Mouse (Mus musculus): ENCODE results near the gene Lhx1. TPM values are rescaled to one million over a fixed set of nuclear protein-coding genes. Genes with fewer than 3 reads are reported as not detected.

The Lhx1 gene
- total RNA-seq (2014; rRNA removed) (not detected in 2 replicates), polyA plus RNA-seq (2012; rRNA removed) (not detected in 2 replicates)

DNA sequence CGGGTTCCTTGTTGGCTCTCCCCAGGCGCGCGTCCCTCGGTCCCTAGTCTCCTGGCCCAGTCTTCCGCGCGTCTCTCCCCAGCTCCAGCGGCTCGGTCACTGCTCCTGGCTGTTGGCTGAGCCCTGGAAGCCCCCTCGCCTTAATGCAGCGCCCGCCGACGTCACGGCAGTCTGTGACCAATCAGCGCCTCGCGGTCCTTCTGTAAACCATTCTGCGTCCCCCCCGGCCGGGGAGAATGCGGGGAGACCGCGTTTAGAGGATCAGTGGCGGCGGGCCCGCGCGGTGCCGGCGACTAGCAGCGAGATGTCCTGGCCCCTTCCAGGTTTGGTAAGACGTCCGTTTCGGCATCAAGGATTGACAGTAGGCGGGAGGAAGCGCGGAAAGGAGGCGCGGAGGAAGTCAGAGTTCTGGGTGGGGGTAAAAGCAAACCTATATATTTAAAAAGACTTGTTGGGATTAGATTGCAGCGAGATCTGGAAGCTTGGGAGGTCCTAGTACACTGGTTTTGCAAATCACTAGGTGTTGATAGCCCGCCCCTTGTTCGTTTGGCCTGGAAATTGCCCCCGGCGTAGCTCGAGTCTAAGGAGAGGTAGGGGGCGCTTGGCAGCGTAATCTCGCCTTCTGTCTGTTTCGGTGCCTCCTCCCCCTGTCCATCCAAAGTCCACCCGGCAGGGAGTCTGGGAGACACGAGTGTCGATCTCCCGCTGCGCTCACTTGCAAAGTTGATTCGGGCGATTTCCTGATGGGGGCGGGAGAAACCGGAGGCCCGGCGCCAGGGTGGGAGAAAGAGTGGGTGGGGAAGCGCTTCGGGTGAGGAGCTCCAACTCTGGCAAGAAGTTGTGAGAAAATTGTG lies at the start of gene Lhx1:
TSS of gene Lhx1 (minus strand) at position 115 of the 854 bp plus-strand sequence.
- 2% methylated on average over 64 of the region's 64 CpGs for WGBS
- H3K27ac ChIP-seq (replicated peaks; ENCODE audit: insufficient read depth, low read depth, low read length) = no peak within 1 kb of the TSS
- H3K79me2 ChIP-seq (ENCODE audit: control insufficient read depth, insufficient read depth, low read length) = no peaks in the 10 kb centered on the region
- H3K27me3 ChIP-seq (ENCODE audit: control insufficient read depth, insufficient read depth, low read length) = peaks cover 47% of the 10 kb centered on the region
- peaks cover 6% of the 10 kb centered on the region for H3K4me1 ChIP-seq (ENCODE audit: control insufficient read depth, insufficient read depth, low read length)
- H3K9ac ChIP-seq (ENCODE audit: low read depth, low read length) = no peak within 1 kb of the TSS
- TF ChIP-seq CTCF (IDR thresholded peaks at IDR 0.05; ENCODE audit: low read depth, low read length) (no peak), POLR2A (IDR thresholded peaks at IDR 0.05; ENCODE audit: extremely low read depth, insufficient read depth, low read length) (no peak)
- no peaks in the 10 kb centered on the region for H3K36me3 ChIP-seq (ENCODE audit: control insufficient read depth, insufficient read depth, low read length)
- DNase-seq (ENCODE audit: extremely low read depth, low read depth, low spot score) = no peak
- peak within 1 kb of the TSS; percentile 2; the same call in 1 of the 2 replicates for H3K4me3 ChIP-seq (ENCODE audit: insufficient read depth, low read depth, low read length)

DNA sequence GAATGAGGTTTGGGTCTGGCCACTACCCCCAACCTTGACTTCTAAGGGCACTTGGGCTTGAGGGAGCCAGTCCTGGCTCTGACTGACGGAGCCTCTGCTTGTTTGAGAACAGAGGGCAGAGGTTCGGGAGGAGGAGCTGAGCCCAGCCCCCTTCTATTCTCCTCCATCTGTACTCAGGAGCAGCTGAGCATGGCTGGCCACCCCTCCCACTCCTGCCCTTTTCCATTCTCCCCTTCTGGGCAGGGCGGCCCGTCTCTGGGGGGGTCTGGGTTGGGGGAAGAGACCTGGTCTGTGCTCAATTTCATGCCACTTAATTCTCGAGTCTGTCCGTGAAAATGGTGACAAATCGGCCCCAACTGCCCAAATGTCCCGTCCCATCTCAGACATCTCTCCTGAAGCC lies 49.5 kb upstream of the Lhx1 start:
- TF ChIP-seq POLR2A (IDR thresholded peaks at IDR 0.05; ENCODE audit: extremely low read depth, insufficient read depth, low read length) (no peak), CTCF (IDR thresholded peaks at IDR 0.05; ENCODE audit: low read depth, low read length) (no peak)
- H3K4me1 ChIP-seq (ENCODE audit: control insufficient read depth, insufficient read depth, low read length) = no peaks in the 10 kb centered on the region
- no peak overlapping the region for H3K9ac ChIP-seq (ENCODE audit: low read depth, low read length)
- no peaks in the 10 kb centered on the region for H3K27me3 ChIP-seq (ENCODE audit: control insufficient read depth, insufficient read depth, low read length)
- H3K27ac ChIP-seq (replicated peaks; ENCODE audit: insufficient read depth, low read depth, low read length) = no peak overlapping the region
- WGBS = 65% methylated on average over 8 of the region's 8 CpGs
- DNase-seq (ENCODE audit: extremely low read depth, low read depth, low spot score) = no peak
- no peak overlapping the region for H3K4me3 ChIP-seq (ENCODE audit: insufficient read depth, low read depth, low read length)
- no peaks in the 10 kb centered on the region for H3K36me3 ChIP-seq (ENCODE audit: control insufficient read depth, insufficient read depth, low read length)
- H3K79me2 ChIP-seq (ENCODE audit: control insufficient read depth, insufficient read depth, low read length) = no peaks in the 10 kb centered on the region

DNA sequence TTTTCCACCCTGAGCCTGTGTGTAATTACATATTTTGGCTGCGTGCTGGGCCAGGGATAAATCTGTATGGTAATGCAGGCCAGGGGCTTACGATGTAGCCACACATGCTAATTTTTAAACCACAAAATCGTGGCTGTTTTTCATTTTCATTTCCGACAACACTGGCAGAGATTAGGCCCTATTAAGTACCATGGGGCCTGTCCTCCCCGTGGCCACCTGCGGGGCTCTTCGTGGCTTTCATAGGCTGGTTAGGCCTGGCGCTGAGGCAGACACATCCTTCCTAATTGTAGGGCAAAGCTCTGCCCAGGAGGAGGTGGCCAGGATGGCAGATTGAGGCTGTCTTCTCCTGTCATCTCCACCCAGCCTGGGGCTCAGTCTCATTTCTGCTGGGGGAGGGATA lies 48.3 kb upstream of the Lhx1 start:
- Histone ChIP-seq H3K27ac (replicated peaks; ENCODE audit: insufficient read depth, low read depth, low read length) (no peak overlapping the region), H3K4me3 (ENCODE audit: insufficient read depth, low read depth, low read length) (no peak overlapping the region), H3K9ac (ENCODE audit: low read depth, low read length) (no peak overlapping the region), H3K79me2 (ENCODE audit: control insufficient read depth, insufficient read depth, low read length) (no peaks in the 10 kb centered on the region), H3K27me3 (ENCODE audit: control insufficient read depth, insufficient read depth, low read length) (no peaks in the 10 kb centered on the region), H3K36me3 (ENCODE audit: control insufficient read depth, insufficient read depth, low read length) (no peaks in the 10 kb centered on the region), H3K4me1 (ENCODE audit: control insufficient read depth, insufficient read depth, low read length) (no peaks in the 10 kb centered on the region)
- WGBS = 83% methylated on average over 8 of the region's 8 CpGs
- TF ChIP-seq POLR2A (IDR thresholded peaks at IDR 0.05; ENCODE audit: extremely low read depth, insufficient read depth, low read length) (no peak), CTCF (IDR thresholded peaks at IDR 0.05; ENCODE audit: low read depth, low read length) (no peak)
- no peak for DNase-seq (ENCODE audit: extremely low read depth, low read depth, low spot score)

DNA sequence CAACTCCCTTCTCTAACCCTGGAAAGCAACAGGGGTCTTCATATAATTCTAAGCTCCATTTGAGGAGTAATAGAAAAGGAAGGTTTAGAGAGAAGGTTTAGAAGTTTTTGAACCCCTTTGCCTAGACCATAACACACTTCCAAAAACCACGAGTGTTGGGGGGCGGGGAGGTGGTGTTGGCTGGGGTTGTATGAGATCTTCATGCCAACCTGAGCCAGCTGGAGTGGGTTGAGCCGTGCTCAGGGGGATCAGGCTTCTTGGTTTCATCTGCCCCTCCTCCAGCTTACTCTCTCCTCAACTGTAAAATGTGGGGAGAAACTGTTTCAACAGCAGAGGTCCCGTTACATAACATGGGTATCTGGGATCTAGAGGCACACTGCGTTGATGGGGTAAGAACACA lies 45.5 kb upstream of the Lhx1 start:
- Histone ChIP-seq H3K4me3 (ENCODE audit: insufficient read depth, low read depth, low read length) (no peak overlapping the region), H3K4me1 (ENCODE audit: control insufficient read depth, insufficient read depth, low read length) (no peaks in the 10 kb centered on the region), H3K79me2 (ENCODE audit: control insufficient read depth, insufficient read depth, low read length) (no peaks in the 10 kb centered on the region), H3K27me3 (ENCODE audit: control insufficient read depth, insufficient read depth, low read length) (no peaks in the 10 kb centered on the region), H3K9ac (ENCODE audit: low read depth, low read length) (no peak overlapping the region), H3K27ac (replicated peaks; ENCODE audit: insufficient read depth, low read depth, low read length) (no peak overlapping the region), H3K36me3 (ENCODE audit: control insufficient read depth, insufficient read depth, low read length) (no peaks in the 10 kb centered on the region)
- WGBS = 65% methylated on average over 5 of the region's 5 CpGs
- DNase-seq (ENCODE audit: extremely low read depth, low read depth, low spot score) = no peak
- TF ChIP-seq CTCF (IDR thresholded peaks at IDR 0.05; ENCODE audit: low read depth, low read length) (no peak), POLR2A (IDR thresholded peaks at IDR 0.05; ENCODE audit: extremely low read depth, insufficient read depth, low read length) (no peak)

DNA sequence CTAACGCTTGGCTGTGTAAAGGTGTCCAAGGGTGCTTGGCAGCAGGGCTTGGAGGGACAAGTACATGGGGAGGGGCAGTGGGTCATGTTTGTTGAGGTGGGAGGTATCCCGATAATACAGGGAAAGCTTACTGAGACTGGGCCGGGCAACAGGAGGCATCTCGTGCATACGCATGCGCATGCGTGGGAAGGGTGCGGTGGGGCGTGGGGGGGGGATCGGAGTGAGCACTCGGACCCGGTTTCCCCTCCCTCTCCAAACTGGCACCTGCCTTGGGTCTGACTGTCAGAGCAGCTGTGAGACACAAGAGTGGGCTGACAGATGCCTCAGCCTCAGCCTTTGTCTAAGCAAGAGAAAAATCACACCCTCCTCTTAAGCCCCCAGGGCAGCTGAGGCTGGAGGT lies 45.1 kb upstream of the Lhx1 start:
- WGBS = 43% methylated on average over 12 of the region's 12 CpGs
- Histone ChIP-seq H3K4me3 (ENCODE audit: insufficient read depth, low read depth, low read length) (no peak overlapping the region), H3K79me2 (ENCODE audit: control insufficient read depth, insufficient read depth, low read length) (no peaks in the 10 kb centered on the region), H3K4me1 (ENCODE audit: control insufficient read depth, insufficient read depth, low read length) (no peaks in the 10 kb centered on the region), H3K9ac (ENCODE audit: low read depth, low read length) (no peak overlapping the region), H3K27me3 (ENCODE audit: control insufficient read depth, insufficient read depth, low read length) (no peaks in the 10 kb centered on the region), H3K27ac (replicated peaks; ENCODE audit: insufficient read depth, low read depth, low read length) (no peak overlapping the region), H3K36me3 (ENCODE audit: control insufficient read depth, insufficient read depth, low read length) (no peaks in the 10 kb centered on the region)
- DNase-seq (ENCODE audit: extremely low read depth, low read depth, low spot score) = no peak
- TF ChIP-seq POLR2A (IDR thresholded peaks at IDR 0.05; ENCODE audit: extremely low read depth, insufficient read depth, low read length) (no peak), CTCF (IDR thresholded peaks at IDR 0.05; ENCODE audit: low read depth, low read length) (no peak)

All from liver, adult 2 months (tissue).